Mouse (Mus musculus): Measurements from ENCODE around the gene Wnt7b.

DNA sequence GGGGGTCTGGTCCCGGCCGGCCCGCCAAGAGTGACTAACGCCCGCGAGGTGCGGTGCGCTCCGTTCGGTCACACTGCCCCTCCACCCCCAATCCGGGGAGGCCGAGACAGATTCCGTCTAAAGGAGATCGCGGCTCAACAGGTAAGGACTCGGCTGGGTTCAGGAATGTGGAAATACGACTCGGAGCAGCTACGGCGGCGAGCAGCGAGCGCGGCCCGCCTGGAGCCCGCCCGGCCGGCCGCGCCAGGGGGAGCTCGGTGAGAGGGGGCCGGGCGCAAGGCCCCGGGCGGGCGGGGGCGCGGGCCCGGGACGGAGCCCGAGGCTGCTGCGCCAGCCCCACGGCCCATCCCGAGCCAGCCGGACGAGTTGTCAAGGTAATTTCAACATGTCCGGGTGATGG is 1.8 kb downstream of the Wnt7b start:
- TF ChIP-seq POLR2A (IDR thresholded peaks at IDR 0.05; ENCODE audit: control insufficient read depth, extremely low read depth, insufficient read depth, low read length, poor library complexity) (no peak), CTCF (IDR thresholded peaks at IDR 0.05; ENCODE audit: borderline replicate concordance, control insufficient read depth, extremely low read depth, insufficient read depth, low read length, poor library complexity) (no peak)

Data from thymus, adult 2 months (tissue).